Mouse (Mus musculus): ENCODE results near the gene Armh1. TPM values are rescaled to one million over a fixed set of nuclear protein-coding genes. Genes with fewer than 3 reads are reported as not detected.

Gene Armh1
- polyA plus RNA-seq, 1 experiment = 0.44 TPM

DNA sequence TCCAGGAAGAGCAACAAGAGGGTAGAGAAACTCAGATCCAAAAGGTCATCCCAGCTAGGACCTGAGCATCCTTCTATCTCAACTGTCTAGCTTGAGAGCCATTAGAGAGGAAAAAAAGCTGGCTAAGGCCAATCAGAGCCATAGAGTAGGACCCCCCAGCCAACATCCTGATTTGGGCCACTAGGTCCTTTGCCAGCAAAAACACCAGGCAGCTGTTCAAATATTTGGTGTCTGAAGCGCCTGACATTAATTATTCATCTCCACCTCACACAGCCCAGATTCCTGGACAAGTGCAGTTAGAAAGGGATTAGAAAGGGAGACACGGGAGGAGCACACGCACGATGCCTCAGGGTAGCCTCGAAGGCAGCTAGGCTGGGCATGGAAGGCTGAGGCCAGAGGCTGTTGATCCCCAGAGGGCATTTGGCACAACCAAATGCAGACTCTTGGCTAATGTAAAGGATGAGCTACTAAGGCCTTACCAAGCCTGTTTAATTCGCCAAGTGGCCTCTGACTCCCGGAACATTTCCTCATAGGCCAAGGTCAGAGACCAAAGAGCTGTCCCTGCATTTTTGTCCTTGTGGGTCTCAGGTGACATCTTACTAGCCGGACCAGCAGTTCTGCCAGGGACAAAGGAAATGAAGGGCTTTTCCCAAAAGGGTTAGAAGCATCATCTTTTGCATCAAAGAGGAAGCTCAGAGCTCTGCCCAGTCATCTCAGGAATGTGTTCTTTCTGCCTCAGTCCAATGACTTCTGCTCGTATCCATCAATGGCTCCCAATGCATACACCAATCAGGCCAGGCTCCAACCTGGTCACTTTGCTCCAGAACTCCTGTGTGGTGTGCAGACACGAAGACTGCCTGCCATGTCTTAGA is 26.7 kb upstream of the Armh1 start:
- no peak overlapping the region for H3K27ac ChIP-seq (ENCODE audit: control insufficient read depth, insufficient read depth, low read length)
- H3K36me3 ChIP-seq (ENCODE audit: control insufficient read depth, insufficient read depth, low read length) = peaks cover 68% of the 10 kb centered on the region
- H3K4me3 ChIP-seq (ENCODE audit: control insufficient read depth, insufficient read depth, low read length) = no peak overlapping the region
- TF ChIP-seq POLR2A (IDR thresholded peaks at IDR 0.05; ENCODE audit: control insufficient read depth, extremely low read depth, insufficient read depth, low read length, poor library complexity) = no peak
- no peak for TF ChIP-seq CTCF (IDR thresholded peaks at IDR 0.05; ENCODE audit: borderline replicate concordance, control insufficient read depth, extremely low read depth, insufficient read depth, low read length, poor library complexity)
- 94% methylated on average over 10 of the region's 10 CpGs for WGBS
- no peak for DNase-seq
- H3K27me3 ChIP-seq (ENCODE audit: control insufficient read depth, insufficient read depth, low read length) = no peaks in the 10 kb centered on the region
- H3K4me1 ChIP-seq (replicated peaks; ENCODE audit: control insufficient read depth, insufficient read depth, low read length) = no peaks in the 10 kb centered on the region

DNA sequence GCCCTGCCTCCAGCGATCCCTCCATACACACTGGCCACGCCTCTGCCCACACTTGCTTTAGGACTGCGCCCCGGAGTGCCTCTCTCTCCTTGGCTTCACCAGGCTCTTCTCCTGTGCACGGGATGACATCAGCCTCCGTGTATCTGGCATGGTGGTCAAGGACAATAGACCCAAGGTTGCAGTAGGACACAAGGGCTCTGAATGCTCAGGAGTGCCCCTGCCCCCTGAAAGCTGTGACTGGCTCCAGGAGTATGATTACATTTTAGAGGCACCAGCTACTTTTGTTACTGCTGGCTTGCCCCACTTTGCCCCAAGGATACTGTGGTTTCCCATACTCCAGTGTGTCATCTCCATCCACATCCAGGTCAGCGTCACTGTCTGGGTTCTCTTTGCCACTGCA is 25.8 kb upstream of the Armh1 start:
- TF ChIP-seq POLR2A (IDR thresholded peaks at IDR 0.05; ENCODE audit: control insufficient read depth, extremely low read depth, insufficient read depth, low read length, poor library complexity) = no peak
- TF ChIP-seq CTCF (IDR thresholded peaks at IDR 0.05; ENCODE audit: borderline replicate concordance, control insufficient read depth, extremely low read depth, insufficient read depth, low read length, poor library complexity) = no peak
- H3K27me3 ChIP-seq (ENCODE audit: control insufficient read depth, insufficient read depth, low read length) = no peaks in the 10 kb centered on the region
- no peaks in the 10 kb centered on the region for H3K4me1 ChIP-seq (replicated peaks; ENCODE audit: control insufficient read depth, insufficient read depth, low read length)
- no peak overlapping the region for H3K4me3 ChIP-seq (ENCODE audit: control insufficient read depth, insufficient read depth, low read length)
- peaks cover 77% of the 10 kb centered on the region for H3K36me3 ChIP-seq (ENCODE audit: control insufficient read depth, insufficient read depth, low read length)
- 95% methylated on average over 7 of the region's 7 CpGs for WGBS
- H3K27ac ChIP-seq (ENCODE audit: control insufficient read depth, insufficient read depth, low read length) = no peak overlapping the region
- no peak for DNase-seq

DNA sequence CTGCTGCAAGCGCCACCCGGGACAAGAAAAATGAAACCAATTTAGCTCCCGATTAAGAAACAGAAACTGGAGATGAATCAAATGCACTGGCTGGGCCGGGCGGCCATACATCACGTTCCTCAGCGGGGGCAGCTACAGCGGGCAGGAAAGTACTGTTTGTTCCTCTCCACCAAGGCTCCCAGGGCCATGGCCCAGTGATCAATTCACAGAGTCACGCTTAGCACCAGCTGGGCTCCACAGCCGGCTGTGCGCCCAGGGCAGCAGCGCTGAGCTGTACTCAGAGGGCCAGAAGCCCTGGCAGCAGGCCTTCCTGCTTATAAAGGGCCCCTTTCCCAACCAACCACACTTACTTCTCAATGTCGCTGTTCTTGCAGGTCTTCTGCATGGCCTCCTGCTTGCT is 25.1 kb upstream of the Armh1 start:
- TF ChIP-seq POLR2A (IDR thresholded peaks at IDR 0.05; ENCODE audit: control insufficient read depth, extremely low read depth, insufficient read depth, low read length, poor library complexity) (no peak), CTCF (IDR thresholded peaks at IDR 0.05; ENCODE audit: borderline replicate concordance, control insufficient read depth, extremely low read depth, insufficient read depth, low read length, poor library complexity) (no peak)
- no peak for DNase-seq
- Histone ChIP-seq H3K27me3 (ENCODE audit: control insufficient read depth, insufficient read depth, low read length) (no peaks in the 10 kb centered on the region), H3K4me1 (replicated peaks; ENCODE audit: control insufficient read depth, insufficient read depth, low read length) (no peaks in the 10 kb centered on the region), H3K4me3 (ENCODE audit: control insufficient read depth, insufficient read depth, low read length) (no peak overlapping the region), H3K27ac (ENCODE audit: control insufficient read depth, insufficient read depth, low read length) (no peak overlapping the region), H3K36me3 (ENCODE audit: control insufficient read depth, insufficient read depth, low read length) (peaks cover 82% of the 10 kb centered on the region)
- 96% methylated on average over 13 of the region's 13 CpGs for WGBS

DNA sequence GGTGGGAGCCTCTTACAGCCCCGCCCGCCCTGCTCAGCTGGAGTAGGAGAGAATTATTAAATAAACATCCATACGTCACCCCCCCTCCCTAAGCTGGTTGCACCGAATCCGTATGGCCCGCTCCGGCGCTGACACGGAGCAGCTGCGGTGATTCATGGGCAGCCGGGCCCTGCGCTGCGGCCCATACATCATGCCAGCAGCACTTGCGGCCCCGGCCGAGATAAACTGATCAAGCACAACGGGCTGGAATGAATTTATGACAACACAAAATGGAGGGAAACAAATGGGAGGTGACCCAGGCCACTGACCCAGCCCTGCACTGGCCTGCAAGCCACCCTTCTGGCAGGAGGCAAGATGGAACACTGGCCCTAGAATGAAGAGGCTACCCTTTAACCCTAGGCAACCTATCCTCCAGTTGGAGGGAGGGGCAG is 24.4 kb upstream of the Armh1 start:
- Histone ChIP-seq H3K27ac (ENCODE audit: control insufficient read depth, insufficient read depth, low read length) (no peak overlapping the region), H3K4me3 (ENCODE audit: control insufficient read depth, insufficient read depth, low read length) (no peak overlapping the region), H3K36me3 (ENCODE audit: control insufficient read depth, insufficient read depth, low read length) (peaks cover 79% of the 10 kb centered on the region), H3K4me1 (replicated peaks; ENCODE audit: control insufficient read depth, insufficient read depth, low read length) (no peaks in the 10 kb centered on the region), H3K27me3 (ENCODE audit: control insufficient read depth, insufficient read depth, low read length) (no peaks in the 10 kb centered on the region)
- 95% methylated on average over 17 of the region's 17 CpGs for WGBS
- DNase-seq = no peak
- TF ChIP-seq CTCF (IDR thresholded peaks at IDR 0.05; ENCODE audit: borderline replicate concordance, control insufficient read depth, extremely low read depth, insufficient read depth, low read length, poor library complexity) (no peak), POLR2A (IDR thresholded peaks at IDR 0.05; ENCODE audit: control insufficient read depth, extremely low read depth, insufficient read depth, low read length, poor library complexity) (no peak)

DNA sequence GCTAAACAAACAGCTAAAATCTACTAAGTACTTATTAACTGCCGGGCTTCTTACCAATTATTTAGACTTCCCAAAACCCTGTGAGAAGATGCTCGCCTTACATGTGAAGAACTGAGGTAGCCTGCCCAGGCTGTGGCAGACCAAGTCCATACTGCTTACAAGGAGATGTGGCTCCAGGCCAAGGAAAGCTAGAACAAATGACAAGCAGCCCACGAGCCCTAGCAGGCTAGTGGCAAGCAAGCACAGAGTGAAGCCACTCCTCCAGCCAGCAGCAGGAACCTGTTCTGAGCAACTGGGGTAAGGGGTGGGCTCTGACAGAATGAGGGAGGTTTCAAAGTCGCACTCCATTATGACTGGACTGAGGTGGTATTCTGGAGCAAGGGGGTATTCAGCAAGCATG is 22.8 kb upstream of the Armh1 start:
- 97% methylated on average over 4 of the region's 4 CpGs for WGBS
- TF ChIP-seq CTCF (IDR thresholded peaks at IDR 0.05; ENCODE audit: borderline replicate concordance, control insufficient read depth, extremely low read depth, insufficient read depth, low read length, poor library complexity) (no peak), POLR2A (IDR thresholded peaks at IDR 0.05; ENCODE audit: control insufficient read depth, extremely low read depth, insufficient read depth, low read length, poor library complexity) (no peak)
- Histone ChIP-seq H3K4me1 (replicated peaks; ENCODE audit: control insufficient read depth, insufficient read depth, low read length) (no peaks in the 10 kb centered on the region), H3K27ac (ENCODE audit: control insufficient read depth, insufficient read depth, low read length) (no peak overlapping the region), H3K36me3 (ENCODE audit: control insufficient read depth, insufficient read depth, low read length) (peaks cover 72% of the 10 kb centered on the region), H3K27me3 (ENCODE audit: control insufficient read depth, insufficient read depth, low read length) (no peaks in the 10 kb centered on the region), H3K4me3 (ENCODE audit: control insufficient read depth, insufficient read depth, low read length) (no peak overlapping the region)
- no peak for DNase-seq

DNA sequence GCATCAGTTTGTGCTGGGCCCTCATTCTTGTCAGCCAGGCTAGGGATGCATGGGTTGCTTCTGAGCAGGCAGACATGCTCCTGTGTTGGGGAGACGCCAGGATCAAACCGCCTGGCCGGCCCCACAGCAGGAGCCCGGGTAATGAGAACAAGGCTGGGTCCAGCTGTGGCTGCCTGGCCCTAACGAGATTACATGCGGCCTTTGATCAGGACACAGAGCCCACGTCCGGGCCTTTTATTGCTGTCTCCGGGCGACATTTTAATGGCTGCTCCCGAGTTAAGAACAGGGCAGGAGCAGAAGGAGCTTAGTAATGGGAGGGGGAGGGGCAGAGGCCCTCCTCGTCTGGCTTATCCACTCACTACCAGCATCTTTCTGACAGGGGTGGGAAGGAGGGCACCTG is 20.5 kb upstream of the Armh1 start:
- TF ChIP-seq CTCF (IDR thresholded peaks at IDR 0.05; ENCODE audit: borderline replicate concordance, control insufficient read depth, extremely low read depth, insufficient read depth, low read length, poor library complexity) = no peak
- TF ChIP-seq POLR2A (IDR thresholded peaks at IDR 0.05; ENCODE audit: control insufficient read depth, extremely low read depth, insufficient read depth, low read length, poor library complexity) = no peak
- Histone ChIP-seq H3K4me3 (ENCODE audit: control insufficient read depth, insufficient read depth, low read length) (no peak overlapping the region), H3K36me3 (ENCODE audit: control insufficient read depth, insufficient read depth, low read length) (peaks cover 50% of the 10 kb centered on the region), H3K4me1 (replicated peaks; ENCODE audit: control insufficient read depth, insufficient read depth, low read length) (no peaks in the 10 kb centered on the region), H3K27me3 (ENCODE audit: control insufficient read depth, insufficient read depth, low read length) (no peaks in the 10 kb centered on the region), H3K27ac (ENCODE audit: control insufficient read depth, insufficient read depth, low read length) (no peak overlapping the region)
- 94% methylated on average over 12 of the region's 12 CpGs for WGBS
- DNase-seq = no peak
